Mouse (Mus musculus) adrenal gland, adult 8-10 months (tissue): ENCODE data around the gene Dgkh. TPM values are rescaled to one million over a fixed set of nuclear protein-coding genes. Genes with fewer than 3 reads are reported as not detected.

Experiments
- DNase-seq: peaks from one replicate; pipeline ENCODE4 v3.0.0; 2022
- total RNA-seq, 4 experiments: library from RNA; stranded (reverse); gene quantifications; 2 replicates each; pipeline ENCODE4 v1.2.4; 2022

The Dgkh gene
- total RNA-seq, 4 experiments from 2014 or later = 5.9 to 18.9 (median 10.0) TPM

DNA sequence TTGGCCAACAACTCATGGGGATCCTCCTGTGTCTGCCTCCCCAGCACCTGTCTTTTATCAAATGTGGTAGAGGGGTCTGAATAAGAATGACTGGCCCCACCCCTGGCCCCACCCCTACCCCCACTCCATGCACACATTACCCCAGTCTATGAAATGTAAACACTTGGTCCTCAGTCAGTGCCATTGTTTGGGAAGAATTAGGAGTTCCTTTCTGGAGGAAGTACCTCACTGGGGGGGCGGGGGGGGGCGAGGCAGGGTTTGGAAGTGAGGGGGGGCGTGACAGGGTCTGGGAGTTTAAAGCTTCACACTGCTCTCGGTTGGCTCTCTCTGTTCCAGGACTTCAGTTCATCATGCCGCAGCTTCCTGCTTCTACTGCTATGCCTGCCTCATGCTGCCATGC lies 10.5 kb downstream of the Dgkh start:
- no peak for DNase-seq

DNA sequence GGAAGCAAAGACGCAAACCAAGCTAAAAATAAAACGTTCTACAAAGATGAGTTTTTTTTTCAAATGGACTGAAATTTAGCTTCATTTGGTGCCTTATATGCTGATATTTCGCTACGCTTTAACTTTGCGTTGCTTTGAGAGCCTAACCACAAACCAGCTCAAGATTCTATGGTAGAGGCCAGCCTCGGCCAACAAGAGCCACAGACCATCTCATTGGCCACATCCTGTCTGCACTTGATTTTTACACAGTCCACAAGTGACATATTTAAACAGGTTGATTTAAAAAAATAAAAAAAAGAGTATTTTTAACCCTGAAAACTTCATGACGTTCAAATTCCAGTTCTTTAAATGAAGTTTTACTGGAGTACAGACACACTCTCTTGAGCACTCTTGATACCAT lies 16.5 kb downstream of the Dgkh start:
- DNase-seq = no peak

DNA sequence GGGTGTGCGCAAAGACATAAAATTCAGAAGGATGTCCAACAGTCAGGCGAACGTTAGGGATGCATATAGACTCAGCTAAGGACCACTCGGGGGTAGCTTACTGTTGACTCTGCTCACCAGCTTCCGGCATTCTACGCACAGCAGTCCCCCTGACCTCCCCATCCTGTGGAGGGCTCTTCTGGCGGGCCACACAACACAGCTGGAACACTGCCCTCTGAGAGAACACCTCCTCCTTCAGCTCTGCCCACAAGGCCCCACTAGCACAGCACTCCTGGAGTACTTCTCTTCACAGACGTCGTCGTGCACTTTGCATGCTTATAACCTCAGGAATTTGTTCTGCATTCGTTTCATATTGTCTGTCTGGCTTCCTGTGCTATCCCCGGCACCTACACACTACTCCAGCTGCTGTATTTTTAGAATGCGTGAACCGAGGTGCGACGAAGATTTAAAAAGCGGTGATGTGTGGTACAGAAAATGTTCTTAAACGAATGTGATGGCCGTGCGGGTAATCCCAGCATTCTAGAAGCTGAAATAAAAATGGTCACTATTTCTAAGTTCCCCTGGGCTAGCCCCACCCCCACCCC lies 19.9 kb downstream of the Dgkh start:
- DNase-seq = no peak

DNA sequence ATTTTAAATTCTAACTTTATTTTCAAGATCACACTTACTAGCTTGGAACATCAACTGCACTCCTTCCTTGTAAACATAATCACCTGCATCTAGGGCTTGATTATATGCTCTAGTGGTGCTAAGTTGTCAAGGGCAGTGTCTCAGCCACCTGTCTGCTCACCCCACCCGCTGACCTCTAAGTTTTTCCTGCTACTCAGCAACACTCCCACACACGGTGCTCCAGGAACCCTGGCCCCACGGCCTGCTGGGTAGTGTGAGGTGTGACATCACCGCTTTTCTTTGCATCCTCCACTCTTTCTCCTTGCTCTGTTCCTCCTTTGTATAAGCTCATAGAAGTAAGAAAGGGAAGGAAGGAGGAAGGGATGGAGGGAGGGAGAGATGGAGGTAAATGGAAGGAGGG lies 21.9 kb downstream of the Dgkh start:
- no peak for DNase-seq

DNA sequence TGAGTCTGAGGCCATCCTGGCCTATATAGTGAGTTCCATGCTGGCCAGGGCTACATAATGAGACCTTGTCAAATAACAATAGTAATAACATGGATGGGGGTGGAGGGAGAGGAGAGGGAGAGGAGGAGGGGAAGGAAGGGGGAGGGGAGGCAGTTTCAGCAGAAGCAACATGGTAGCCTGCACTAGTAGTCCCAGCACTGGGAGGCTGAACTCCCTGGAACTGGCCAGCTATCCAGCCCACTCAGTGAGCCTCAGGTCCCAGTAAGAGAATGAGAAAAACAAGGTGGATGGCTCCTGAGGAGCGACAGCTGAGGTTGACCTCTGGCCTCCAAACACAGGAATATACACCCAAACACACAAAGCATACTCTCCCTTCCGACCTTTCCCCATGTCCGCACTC lies 27.0 kb downstream of the Dgkh start:
- no peak for DNase-seq

DNA sequence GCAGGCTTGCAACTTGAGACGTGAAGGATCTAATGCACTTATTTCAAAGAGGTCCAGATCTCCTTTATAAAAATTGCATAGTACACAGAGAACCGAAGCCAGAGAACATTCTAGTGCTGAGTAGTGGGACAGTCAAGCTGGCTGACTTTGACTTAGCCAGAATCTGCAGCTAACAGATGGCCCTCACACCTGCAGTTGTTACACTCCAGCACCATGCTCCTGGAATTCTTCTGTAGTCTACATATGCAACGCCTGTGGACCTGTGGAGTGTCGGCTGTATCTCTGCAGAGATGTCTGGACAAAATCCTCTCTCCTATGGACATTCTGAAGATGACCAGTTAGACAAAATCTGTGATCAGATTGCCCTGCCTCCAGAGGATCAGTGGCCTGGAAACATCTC lies 28.6 kb downstream of the Dgkh start:
- no peak for DNase-seq

DNA sequence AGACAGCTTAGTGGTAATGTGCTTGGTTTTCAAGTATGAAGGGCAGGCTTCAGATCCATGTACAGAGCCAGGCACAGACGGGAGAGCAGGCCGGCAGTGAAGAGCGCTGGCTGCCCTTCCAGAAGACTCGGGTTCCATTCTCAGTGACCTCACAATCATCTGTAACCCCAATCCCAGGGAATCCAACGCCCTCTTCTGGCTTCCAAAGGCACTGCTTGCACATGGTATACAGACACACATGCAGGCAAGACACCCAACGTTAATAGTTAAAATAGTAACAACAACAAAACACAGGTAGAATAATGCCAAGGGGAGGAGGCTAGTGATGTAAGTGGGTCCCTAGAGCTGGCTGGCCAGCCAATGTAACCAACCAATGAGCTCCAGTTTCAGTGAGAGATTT lies 29.2 kb downstream of the Dgkh start:
- DNase-seq = no peak

DNA sequence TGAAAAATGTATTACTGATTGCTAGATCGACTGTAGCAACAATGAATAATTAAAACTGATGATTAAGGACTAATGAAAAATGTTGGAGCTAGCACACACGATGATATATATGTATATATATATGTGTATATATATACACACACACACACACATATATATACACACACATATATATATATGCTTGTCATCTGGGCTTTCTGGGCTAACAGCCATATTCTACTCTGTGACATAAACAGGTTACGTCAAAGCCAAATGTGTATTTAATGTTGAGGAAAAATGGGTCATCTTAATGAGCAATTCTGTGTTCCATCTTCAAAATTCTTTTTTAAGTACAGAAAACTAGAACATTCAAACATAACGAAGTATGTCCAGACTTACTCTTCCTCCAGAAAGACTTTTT lies 30.5 kb downstream of the Dgkh start:
- no peak for DNase-seq

DNA sequence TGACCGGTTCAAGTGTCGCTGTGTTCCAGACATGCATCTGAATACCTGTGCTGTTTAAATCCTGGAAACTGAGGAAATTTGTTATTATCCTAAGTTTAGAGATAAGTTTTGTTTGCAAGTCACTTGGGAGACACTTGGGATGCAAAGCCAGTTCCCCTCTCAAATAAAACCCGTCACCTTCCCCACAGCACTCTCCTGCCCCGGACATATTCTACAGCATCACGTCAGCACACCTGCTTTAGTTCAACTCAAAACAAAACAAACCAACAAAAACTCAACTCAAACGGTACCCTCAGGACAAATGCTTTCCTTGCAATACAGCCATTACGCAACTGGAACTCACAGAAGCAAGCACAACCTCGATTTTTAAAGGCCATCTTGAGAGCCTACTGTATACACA lies 31.1 kb downstream of the Dgkh start:
- DNase-seq = no peak

DNA sequence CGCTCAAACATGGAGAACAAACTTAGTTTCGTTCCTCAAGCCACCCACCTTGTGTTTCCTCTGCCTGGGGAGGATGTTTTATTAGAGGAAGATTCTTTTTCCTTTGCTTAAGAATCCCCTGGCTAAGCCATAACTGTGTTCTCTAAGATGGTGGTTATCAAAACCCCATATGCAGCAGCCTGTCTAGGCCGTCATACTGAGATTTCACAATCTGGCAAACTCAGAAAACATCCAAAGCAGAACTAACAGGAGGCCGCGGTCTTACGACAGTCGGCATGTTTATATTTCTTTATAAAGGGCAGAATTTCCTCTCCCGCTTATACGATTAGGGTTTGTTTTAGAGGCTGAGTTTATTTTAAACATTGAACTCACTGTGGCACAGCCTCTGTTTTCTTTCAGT lies 31.5 kb downstream of the Dgkh start:
- no peak for DNase-seq

DNA sequence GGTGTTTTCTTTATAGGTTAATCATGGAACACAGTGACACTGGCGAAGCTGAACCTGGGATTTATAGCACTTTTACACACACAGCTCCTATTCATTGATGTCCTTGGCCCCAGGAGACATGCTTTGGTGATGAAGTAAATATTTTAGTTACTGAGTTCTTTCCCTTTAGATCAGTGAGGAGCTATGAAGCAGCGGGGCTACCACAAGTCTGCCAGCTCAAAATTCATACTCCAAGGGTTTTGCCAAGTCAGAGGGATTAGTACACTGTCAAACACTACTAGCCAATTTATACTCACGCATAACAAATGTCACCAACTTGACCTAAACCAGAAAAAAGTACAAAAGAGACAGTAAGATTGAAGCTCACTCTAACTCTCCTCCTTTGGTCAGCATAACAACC lies 32.9 kb downstream of the Dgkh start:
- no peak for DNase-seq

DNA sequence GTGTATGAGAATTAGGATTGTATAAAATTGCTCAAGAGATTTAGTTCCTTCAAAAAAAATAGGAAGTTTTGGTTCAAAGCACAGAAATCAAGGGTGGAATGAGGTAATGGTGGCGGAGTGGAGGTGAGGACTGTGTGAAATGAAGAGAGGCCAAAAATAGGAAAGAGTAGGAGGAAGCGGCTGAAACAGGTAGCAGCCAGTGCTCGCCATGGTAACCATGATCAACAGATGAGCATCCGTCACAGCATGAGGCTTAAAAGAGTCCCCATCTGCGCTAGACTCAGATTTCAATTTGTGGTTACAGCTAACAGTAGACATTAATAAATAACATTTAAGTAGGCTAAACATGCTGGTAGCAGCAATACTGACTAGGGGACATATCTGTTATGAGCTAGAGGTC lies 33.4 kb downstream of the Dgkh start:
- no peak for DNase-seq

DNA sequence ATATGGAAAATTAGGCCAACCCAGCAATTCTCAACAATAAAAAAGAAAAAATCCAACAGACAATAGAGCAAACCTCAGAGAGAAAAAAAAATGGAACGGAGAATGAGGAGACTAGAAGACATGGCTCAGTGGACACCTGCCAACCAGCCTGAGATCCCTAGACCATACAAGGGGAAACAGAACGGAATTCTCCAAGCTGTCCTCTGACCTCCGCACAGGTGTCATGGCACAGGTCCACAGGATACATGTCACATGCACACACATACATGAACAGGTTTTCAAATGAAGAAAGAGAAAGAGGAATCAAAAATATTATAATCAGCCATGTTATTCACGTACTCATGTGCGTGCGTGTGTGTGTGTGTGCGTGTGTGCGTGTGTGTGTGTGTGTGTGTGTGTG lies 38.5 kb downstream of the Dgkh start:
- no peak for DNase-seq

DNA sequence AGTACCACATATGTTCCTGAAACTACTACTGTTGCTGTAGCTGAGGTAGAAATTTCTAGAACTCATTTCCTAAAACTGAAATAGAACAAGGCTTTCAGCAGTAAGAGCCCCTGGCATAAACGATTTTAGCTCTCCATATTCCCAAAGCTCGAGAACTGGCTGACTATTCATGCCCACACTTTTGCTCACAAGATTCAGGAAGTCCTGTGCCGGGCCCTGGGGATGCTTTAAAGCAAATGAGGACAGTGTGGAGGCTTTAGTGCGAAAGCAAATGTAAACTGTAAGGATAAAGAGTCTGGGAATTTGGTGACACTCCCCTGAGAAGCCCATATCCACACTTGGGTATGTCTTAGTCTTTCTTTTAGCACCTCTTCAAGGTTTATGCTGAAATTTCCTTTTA lies 40.0 kb downstream of the Dgkh start:
- DNase-seq = no peak

DNA sequence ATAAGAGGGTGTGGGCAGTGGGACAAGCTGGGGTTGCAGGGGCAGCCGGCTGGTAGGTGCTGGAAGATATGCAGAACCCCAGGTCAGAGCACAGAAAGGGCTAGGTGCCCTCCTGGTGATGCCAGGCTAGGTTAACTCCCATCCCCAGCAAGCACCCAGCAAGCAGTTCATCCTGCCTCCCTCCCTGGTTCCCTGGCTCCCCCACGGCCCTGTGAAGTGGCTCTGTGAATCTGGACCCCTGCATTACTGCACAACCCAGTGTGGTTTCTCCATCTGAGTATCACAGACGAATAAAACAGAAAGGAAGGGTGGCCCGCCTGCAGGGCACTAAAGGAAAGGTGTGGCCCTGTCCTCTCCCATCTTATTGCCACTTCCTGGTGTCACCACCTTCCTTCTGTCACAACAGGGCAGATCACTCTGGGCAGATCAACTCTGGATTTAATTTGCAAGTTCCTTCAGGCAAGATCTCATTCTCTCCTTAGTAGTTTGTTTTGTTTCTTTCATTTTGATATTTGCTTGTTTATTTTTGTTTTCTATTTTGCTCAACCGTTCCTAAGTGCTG lies 40.6 kb downstream of the Dgkh start:
- no peak for DNase-seq

DNA sequence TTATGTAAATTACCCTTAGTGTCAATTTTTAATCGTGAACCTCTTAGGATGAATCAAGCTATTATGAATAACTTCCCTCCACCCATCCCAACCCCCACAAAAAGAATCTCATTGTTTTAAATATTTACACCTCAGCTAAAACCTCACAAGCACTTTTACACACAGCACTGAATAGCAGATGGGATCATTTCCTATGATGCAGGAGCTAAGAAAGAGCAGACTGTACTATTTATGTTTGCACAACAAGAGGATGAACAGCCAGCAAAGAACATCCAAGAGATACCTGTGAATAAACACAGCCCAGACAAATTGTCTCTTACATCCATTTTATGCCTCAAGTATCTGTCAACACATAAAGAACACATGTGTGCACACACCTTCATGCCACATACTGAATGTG lies 41.7 kb downstream of the Dgkh start:
- DNase-seq = no peak

DNA sequence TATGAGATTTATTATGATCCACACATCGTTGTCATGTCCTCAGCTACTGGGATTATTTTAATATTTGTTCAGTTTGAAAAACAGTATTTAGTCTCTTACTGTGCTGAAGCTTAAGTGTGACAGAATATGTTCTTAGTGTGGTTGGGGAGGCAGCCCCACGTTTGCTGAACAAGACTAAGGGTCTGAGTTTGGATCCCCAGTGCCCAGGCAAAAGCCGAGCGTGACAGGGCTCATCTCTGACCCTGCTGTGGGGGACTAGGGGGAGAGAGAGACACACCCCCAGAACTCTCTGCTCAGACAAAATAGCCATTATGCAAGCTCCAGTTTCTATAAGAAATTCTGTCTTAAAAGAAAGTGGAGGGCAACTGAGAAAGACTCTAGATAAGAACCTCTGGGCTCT lies 42.2 kb downstream of the Dgkh start:
- no peak for DNase-seq

DNA sequence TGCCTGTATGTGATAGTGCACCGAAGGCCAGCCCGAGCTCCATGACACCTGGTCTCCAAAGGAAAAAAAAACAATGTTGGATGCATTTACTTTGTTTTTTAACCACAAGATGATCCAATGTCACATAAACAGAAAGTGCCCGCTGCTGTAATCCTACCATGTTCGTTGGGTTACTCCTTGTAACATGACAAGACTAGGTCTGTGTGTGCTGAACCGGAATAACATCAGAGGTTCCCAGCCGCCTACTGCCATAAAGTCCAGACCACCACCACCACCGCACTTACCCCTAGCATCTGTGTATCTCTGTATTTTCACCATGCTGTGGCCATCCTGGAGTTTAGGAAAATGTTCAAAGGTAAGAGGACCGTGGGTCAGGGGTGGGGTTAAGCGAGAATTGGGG lies 42.6 kb downstream of the Dgkh start:
- no peak for DNase-seq

DNA sequence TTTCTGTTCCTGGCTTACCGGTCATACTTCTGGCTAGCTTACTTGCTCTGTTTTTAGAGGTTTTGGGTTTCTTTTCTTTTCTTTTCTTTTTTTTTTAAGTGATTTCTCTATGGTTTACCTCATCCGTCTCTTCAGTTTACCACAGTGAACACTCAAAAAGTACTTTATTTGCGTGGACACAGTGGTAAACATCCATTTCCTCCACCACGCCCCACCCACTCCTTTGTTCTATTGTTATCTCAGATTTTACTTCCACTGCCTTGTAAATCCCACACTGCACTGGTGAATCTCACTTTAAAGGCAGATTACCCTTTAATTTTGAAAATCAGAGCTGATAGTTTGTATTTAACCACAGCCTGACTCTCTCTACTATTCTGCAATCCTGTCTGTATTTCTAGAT lies 44.9 kb downstream of the Dgkh start:
- no peak for DNase-seq

DNA sequence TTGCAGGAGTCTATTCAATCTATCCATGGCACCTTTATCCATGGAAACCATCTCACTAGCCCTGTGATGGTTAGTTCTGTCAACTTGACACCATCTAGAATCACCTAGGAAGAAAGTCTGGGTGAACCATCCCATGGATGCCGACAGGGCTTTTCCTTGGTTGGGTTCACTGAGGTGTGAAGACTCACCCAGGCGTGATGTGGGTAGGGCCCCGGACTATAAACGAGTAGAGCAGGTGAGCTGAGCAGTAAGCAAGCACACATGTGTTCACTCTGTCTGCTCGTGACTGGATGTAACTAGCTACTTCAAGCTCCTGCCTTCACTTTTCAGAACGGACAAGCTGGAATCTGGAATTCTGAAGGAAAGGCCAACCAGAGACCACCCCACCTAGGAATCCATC lies 45.9 kb downstream of the Dgkh start:
- DNase-seq = no peak

DNA sequence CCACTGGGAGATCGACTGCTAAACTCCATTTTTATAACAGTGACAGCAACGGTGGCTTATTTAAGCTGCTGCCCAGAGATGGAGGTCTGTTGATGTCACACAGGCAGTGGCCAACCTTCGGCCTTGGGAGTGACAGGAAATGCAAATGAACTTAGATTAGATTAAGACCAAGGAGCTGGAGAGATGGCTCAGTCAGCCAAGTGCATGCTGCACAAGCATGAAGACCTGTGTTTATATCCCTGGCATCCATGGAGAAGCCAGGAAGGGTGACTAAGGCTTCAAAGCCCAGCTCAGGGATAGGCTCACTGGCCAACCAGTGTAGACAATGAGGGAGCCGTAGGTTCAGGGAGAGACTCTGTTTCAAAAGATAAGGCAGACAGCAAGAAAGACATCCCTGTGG lies 48.4 kb downstream of the Dgkh start:
- no peak for DNase-seq

DNA sequence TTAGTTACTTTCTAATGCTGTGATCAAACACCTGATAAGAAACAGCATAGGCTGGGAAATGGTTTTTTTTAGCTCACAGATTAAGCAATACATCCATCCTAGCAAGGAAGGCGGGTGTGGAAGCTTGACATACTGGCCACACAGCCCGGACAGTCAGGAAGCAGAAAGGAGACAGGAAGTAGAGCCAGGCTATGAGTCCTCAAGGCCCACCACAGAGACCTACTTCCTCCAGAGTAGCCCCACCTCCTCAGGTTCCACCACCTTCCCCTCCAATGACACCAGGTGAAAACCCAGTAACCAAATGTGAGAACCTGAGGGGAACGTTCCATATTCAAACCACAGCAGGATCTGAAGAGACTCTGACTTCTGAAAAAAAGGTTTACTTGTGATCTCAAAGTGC lies 53.6 kb downstream of the Dgkh start:
- no peak for DNase-seq

DNA sequence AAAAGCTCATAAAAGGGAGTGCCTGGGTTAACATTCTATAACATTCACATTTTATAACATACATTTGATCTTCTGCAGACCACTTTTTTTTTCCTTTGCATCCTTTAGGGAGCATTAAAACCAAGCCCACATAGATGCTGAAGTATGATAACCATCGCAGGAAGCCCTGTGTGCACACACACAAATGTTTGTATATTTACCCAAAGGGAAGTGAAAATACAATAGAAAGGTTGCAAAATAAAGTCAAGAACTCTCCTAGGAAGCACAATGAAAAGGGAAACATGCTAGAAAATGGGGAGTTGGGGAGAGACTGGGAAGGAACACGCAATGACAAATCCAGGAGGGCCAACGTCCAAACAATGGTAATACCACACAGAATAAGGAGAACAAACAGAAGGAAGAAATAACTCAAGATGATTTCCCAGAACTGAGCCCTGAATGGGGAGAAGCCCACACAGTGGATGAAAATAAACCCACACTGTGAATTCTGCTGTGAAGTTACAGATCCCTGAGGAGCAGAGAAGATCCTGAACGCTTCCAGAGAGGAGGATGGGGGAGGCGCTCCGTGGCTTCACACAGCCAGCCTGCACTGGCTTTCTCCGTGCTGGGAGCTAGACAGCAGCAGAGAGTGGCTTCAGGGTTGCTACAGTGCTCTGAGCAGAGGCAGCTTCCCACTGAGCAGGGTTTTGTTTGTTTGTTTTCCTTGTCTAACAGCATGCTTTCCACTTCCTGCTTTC lies 54.6 kb downstream of the Dgkh start:
- DNase-seq = no peak

DNA sequence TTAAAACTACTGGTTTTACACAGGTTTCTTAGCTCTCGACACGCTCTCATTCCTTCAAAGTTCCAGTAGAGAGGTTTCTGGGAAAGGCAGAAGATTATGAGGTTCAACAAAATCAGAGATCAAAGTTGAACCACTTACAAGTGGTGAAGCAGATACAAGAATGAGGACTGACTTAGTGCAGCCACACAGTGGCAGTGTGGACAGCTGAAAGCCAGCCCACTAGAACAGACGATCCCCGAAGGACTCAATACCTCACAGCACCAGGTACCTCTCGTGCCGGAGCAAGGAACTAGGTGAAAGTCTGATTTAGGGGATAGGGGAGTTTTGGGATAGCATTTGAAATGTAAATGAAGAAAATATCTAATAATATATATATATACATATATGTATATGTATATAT lies 56.1 kb downstream of the Dgkh start:
- no peak for DNase-seq

DNA sequence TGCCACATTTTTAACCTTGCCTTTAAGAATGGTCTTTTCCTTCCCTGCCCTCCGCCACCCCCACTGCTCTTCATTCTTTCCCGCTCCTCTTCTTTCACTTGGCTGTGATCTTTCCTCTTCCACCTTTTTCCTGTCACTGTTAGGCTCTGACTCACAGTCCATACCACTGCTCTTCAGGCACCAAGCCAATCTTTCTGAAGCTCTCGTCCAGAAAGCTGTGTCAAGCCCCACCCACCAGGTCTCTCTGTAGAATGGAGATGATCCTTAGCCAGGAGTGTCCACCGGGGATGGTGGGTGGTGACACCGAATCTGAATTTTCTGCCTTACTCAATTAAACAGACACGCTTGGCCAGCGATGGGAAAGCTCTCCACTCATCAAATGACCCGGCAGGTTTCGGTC lies 58.0 kb downstream of the Dgkh start:
- DNase-seq = no peak
